Mouse (Mus musculus) small intestine, adult 2 months (tissue): ENCODE data around the gene Zfp12.

Experiments used
- CTCF ChIP-seq: fragments of 200-500 bp; IDR thresholded peaks from 2 replicates; pipeline ENCODE4 v1.5.1; 2012; ENCODE audit warnings: low read depth, mild to moderate bottlenecking, control low read depth, inconsistent platforms, low read length, moderate library complexity, mixed read lengths; ENCODE audit not compliant: insufficient replicate concordance, insufficient read length; ENCODE audit errors: extremely low read depth
- POLR2A ChIP-seq: fragments of 200-500 bp; IDR thresholded peaks from 2 replicates; pipeline ENCODE4 v1.6.1; 2012; ENCODE audit warnings: low read depth, mild to moderate bottlenecking, control low read depth, inconsistent platforms, low read length, moderate library complexity

DNA sequence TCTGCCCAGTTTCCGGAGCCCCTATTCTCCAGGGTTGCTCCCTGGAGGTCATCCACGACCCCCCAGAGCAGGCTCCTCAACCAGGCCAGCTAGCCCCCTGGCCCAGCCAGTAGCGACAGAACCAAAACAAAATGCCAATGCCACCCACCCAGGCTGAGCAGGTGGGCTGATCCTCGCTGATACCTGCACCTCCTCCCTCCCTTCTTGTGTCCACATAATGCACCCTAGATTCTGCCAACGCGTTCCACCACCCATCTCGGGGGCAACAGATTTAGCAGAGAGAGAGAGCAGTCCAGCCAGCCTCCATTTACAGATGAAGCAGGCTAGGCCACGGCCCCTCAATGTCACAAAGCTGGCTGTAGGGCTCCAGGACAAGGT, 34.0 kb downstream of the Zfp12 start:
- TF ChIP-seq CTCF (no peak), POLR2A (no peak)
